Comparison of ENCODE assay signal across 8 mouse cellular contexts in the genomic region with DNA sequence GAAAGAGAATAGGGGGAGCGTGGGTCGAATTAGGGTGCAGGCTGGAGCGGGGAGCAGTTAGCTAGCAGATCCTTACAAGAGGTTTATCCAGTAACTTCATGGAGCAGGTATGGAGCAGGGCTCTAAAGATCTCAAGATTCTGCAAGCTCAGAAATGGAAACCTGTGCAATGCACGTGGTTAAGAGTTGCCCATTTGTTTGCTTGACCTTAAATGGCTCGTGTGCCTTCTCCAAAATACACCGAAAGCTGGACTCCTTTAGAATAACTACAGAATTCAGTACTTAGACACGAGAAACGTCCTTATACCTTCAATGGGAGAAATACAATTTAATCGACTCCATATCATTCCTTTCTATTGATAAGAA. TPM values are rescaled to one million over a fixed set of nuclear protein-coding genes. Genes with fewer than 3 reads are reported as not detected.
A peak's percentile ranks its signal among the peaks of the same experiment; 100 is the strongest.
DNase-seq lines count a peak whose midpoint lies in the region; ATAC-seq and TF ChIP-seq lines count a peak whose summit lies in the region.

No protein-coding gene starts in this region.

- peak overlapping the region; percentile 100 for H3K27ac ChIP-seq in left cerebral cortex, adult 2 months
- peak overlapping the region; percentile 100 for H3K27ac ChIP-seq in embryonic facial prominence, embryonic 14.5 days (replicated peaks; ENCODE audit: low read depth, low read length)
- H3K27ac ChIP-seq in intestine, embryonic 16.5 days (ENCODE audit: low read length) = peak overlapping the region; percentile 100
- peak overlapping the region; percentile 100 for H3K27ac ChIP-seq in neural tube, embryonic 13.5 days (replicated peaks)

- H3K9ac ChIP-seq in embryonic facial prominence, embryonic 14.5 days (ENCODE audit: low read depth, low read length) = peak overlapping the region; percentile 96
- H3K9ac ChIP-seq in intestine, embryonic 16.5 days (ENCODE audit: low read depth, low read length) = peak overlapping the region; percentile 100
- H3K9ac ChIP-seq in neural tube, embryonic 13.5 days = peak overlapping the region; percentile 100

- H3K9me3 ChIP-seq in embryonic facial prominence, embryonic 14.5 days (ENCODE audit: control insufficient read depth, low read length) = no peaks in the 10 kb centered on the region
- H3K9me3 ChIP-seq in intestine, embryonic 16.5 days (ENCODE audit: control insufficient read depth, low read length) = no peaks in the 10 kb centered on the region
- H3K9me3 ChIP-seq in neural tube, embryonic 13.5 days = no peaks in the 10 kb centered on the region

- peaks cover 21% of the 10 kb centered on the region for H3K4me1 ChIP-seq in embryonic facial prominence, embryonic 14.5 days (ENCODE audit: control insufficient read depth, insufficient read depth, low read length)
- H3K4me1 ChIP-seq in intestine, embryonic 16.5 days (ENCODE audit: control insufficient read depth, insufficient read depth, low read length) = peaks cover 15% of the 10 kb centered on the region
- peaks cover 30% of the 10 kb centered on the region for H3K4me1 ChIP-seq in neural tube, embryonic 13.5 days (replicated peaks)

- 20% methylated on average over 9 of the region's 9 CpGs for WGBS in embryonic facial prominence, embryonic 14.5 days
- WGBS in intestine, embryonic 16.5 days = 18% methylated on average over 9 of the region's 9 CpGs
- 23% methylated on average over 9 of the region's 9 CpGs for WGBS in neural tube, embryonic 13.5 days

- no peak for ATAC-seq in embryonic facial prominence, embryonic 14.5 days (ENCODE audit: low read depth)
- peak; percentile 1; the same call in 1 of the 2 replicates for ATAC-seq in intestine, embryonic 16.5 days
- no peak for ATAC-seq in neural tube, embryonic 13.5 days (ENCODE audit: low read depth)

- intact Hi-C loops in left cerebral cortex, adult 2 months (cut with DNase I) = loop anchor here (1.0 to 5.0 kb wide), 5 partner anchors 101 to 455 kb away; a partner anchor contains a TSS
- intact Hi-C loops in gastrocnemius, postnatal 36 days (cut with DNase I) = loop anchor here (5.0 kb wide), 2 partner anchors 170 to 325 kb away; no protein-coding TSS in a partner anchor

- H3K4me3 ChIP-seq in left cerebral cortex, adult 2 months = peak overlapping the region; percentile 83
- peak overlapping the region; percentile 62 for H3K4me3 ChIP-seq in embryonic facial prominence, embryonic 14.5 days (ENCODE audit: low read depth, low read length)
- H3K4me3 ChIP-seq in intestine, embryonic 16.5 days (ENCODE audit: low read length) = peak overlapping the region; percentile 83
- H3K4me3 ChIP-seq in neural tube, embryonic 13.5 days = peak overlapping the region; percentile 62

- TF ChIP-seq CTCF in left cerebral cortex, adult 2 months (IDR thresholded peaks at IDR 0.05) = no peak

- no peak for DNase-seq in left cerebral cortex, adult 2 months (ENCODE audit: extremely low spot score in 1 of 2, low spot score in 2 of 2)
- DNase-seq in left cerebral cortex, adult 18-20 months (ENCODE audit: low spot score in 2 of 2) = no peak
- no peak for DNase-seq in embryonic facial prominence, embryonic 14.5 days (ENCODE audit: low spot score)
- DNase-seq in gastrocnemius, postnatal 36 days = no peak
- no peak for DNase-seq in yolk sac, embryonic 10.5 days (ENCODE audit: low spot score)
- DNase-seq in spleen, postnatal 36 days (ENCODE audit: low spot score in 2 of 2) = no peak

- H3K36me3 ChIP-seq in embryonic facial prominence, embryonic 14.5 days (ENCODE audit: control insufficient read depth, insufficient read depth, low read length) = no peaks in the 10 kb centered on the region
- H3K36me3 ChIP-seq in intestine, embryonic 16.5 days (ENCODE audit: control insufficient read depth, insufficient read depth, low read length) = no peaks in the 10 kb centered on the region
- no peaks in the 10 kb centered on the region for H3K36me3 ChIP-seq in neural tube, embryonic 13.5 days

- H3K27me3 ChIP-seq in embryonic facial prominence, embryonic 14.5 days (replicated peaks; ENCODE audit: control insufficient read depth, insufficient read depth, low read length) = no peaks in the 10 kb centered on the region
- H3K27me3 ChIP-seq in intestine, embryonic 16.5 days (replicated peaks; ENCODE audit: control insufficient read depth, insufficient read depth, low read length) = no peaks in the 10 kb centered on the region
- H3K27me3 ChIP-seq in neural tube, embryonic 13.5 days = no peaks in the 10 kb centered on the region

- peak overlapping the region; percentile 87 for H3K4me2 ChIP-seq in embryonic facial prominence, embryonic 14.5 days (ENCODE audit: low read depth, low read length)
- H3K4me2 ChIP-seq in intestine, embryonic 16.5 days (ENCODE audit: low read depth, low read length) = peak overlapping the region; percentile 77
- peak overlapping the region; percentile 58 for H3K4me2 ChIP-seq in neural tube, embryonic 13.5 days

RNA-seq across cellular contexts. Expression of a gene that starts 0.4 kb away (rescaled TPM):
- 10 to 100 TPM; 41.1 to 46.5 TPM for total RNA-seq in left cerebral cortex, adult 2 months (2021)
- total RNA-seq in left cerebral cortex, adult 18-20 months (2021) = 10 to 100 TPM; 36.9 to 38.5 TPM
- 26.1 and 27.7 TPM in 2 replicates for polyA plus RNA-seq in embryonic facial prominence, embryonic 14.5 days (2014; fragmentation: Nextera tagmentation; extraction: Ambion mirVana)
- 21.9 and 24.9 TPM in 2 replicates for polyA plus RNA-seq in intestine, embryonic 16.5 days (2015; fragmentation: Nextera tagmentation; extraction: Ambion mirVana)
- 78.7 and 86.4 TPM in 2 replicates for polyA plus RNA-seq in neural tube, embryonic 13.5 days (2015; fragmentation: Nextera tagmentation; extraction: Ambion mirVana)
- total RNA-seq in gastrocnemius, postnatal 36 days (2021) = 1 to 10 TPM; 6.7 to 7.2 TPM

Comparison
In these comparisons a context has a peak if more than half of its experiments do, and no peak if none do; other contexts are left out.
1. RNA of a gene that starts 0.4 kb away (total RNA-seq): 41.1 to 46.5 TPM in left cerebral cortex, adult 2 months and 36.9 to 38.5 TPM in left cerebral cortex, adult 18-20 months; 6.7 to 7.2 TPM in gastrocnemius, postnatal 36 days; every median in the first group is over 4 times any median in the second.
2. Peak in every context shown above with its lines, with median percentiles within 50 percentile points of each other: H3K27ac ChIP-seq, H3K4me3 ChIP-seq, H3K4me2 ChIP-seq and H3K9ac ChIP-seq.